Mouse (Mus musculus): ENCODE results near the gene Gm49373. TPM values are rescaled to one million over a fixed set of nuclear protein-coding genes. Genes with fewer than 3 reads are reported as not detected.

The Gm49373 gene
- polyA plus RNA-seq, 1 experiment from 2014 or later: 0.59 TPM

DNA sequence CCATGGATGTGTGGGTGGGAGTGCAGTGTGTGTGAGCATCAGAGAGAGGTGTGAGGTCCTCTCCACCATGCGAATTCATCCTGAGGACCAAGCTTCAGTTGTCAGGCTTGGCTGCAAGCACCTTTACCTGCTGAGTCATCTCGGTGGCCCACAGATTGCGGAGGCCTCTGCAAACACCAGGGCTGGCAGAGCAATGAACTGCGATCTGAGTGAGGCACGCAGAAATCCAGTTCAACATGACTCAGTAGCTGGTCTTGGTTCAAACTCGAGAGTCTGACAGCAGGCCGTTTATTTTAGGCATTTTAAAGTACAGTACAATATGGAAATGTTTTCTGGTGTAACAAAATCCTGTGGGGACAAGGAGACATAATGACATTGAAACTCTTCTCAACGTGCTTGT lies 24.9 kb upstream of the Gm49373 start:
- no peak overlapping the region for H3K4me3 ChIP-seq (replicated peaks)
- H3K4me2 ChIP-seq (replicated peaks): no peak overlapping the region
- 61% methylated on average over 8 of the region's 8 CpGs for WGBS
- H3K27me3 ChIP-seq (replicated peaks): no peaks in the 10 kb centered on the region
- no peak overlapping the region for H3K9ac ChIP-seq
- H3K9me3 ChIP-seq: no peaks in the 10 kb centered on the region
- no peak overlapping the region for H3K27ac ChIP-seq
- H3K36me3 ChIP-seq: no peaks in the 10 kb centered on the region; the same call in 1 of the 2 replicates
- peak; percentile 59 for ATAC-seq
- H3K4me1 ChIP-seq (replicated peaks): 0 out of 2 replicates have a peak, but pooled peaks cover 5% of the 10 kb centered on the region

DNA sequence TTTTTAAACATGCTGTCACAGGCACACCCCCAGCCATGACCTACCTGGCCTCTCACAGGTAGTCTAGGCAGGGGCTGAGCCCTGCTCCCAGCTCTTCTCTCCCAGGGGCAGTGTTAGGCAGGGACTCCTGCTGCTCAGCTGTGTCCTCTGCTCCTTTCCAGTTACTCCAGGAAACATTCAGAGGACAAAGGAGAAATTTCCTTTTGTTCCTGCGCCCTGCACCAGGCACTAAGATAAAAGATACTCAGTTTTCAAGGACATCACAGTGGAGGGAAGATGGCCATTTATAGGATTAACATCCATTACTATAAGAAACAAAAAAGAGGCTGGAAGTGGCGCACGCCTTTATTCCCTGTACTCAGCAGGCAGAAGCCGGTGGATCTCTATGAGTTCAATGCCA lies 23.1 kb upstream of the Gm49373 start:
- Histone ChIP-seq H3K9me3 (no peaks in the 10 kb centered on the region), H3K36me3 (no peaks in the 10 kb centered on the region; the same call in 1 of the 2 replicates), H3K4me3 (replicated peaks) (no peak overlapping the region), H3K9ac (no peak overlapping the region), H3K4me1 (replicated peaks) (0 out of 2 replicates have a peak, but pooled peaks cover 6% of the 10 kb centered on the region), H3K4me2 (replicated peaks) (no peak overlapping the region), H3K27me3 (replicated peaks) (no peaks in the 10 kb centered on the region), H3K27ac (no peak overlapping the region)
- no peak for ATAC-seq
- WGBS: 95% methylated on average over 4 of the region's 4 CpGs

DNA sequence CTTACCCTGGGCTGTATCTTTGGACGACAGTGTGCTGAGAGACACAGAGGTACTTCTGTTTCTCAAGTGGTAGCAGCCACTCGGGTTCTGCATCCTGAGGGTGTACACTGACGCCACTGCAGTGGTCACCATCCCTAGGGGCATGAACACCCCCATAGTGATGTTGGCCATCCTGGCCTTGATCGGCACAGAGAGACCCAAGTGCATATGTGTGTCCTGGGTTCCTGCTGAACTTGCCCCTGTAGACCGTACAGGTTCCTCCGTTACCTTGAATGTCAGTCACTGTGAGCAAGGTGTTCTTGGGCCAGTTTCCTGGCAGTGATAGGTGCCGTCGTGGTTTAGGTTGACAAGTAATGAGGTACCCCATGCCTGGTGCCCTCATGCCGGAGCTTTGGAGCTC lies 20.5 kb upstream of the Gm49373 start:
- WGBS: 91% methylated on average over 9 of the region's 9 CpGs
- H3K4me3 ChIP-seq (replicated peaks): no peak overlapping the region
- no peaks in the 10 kb centered on the region for H3K9me3 ChIP-seq
- H3K27ac ChIP-seq: no peak overlapping the region
- no peak overlapping the region for H3K4me2 ChIP-seq (replicated peaks)
- no peak overlapping the region for H3K9ac ChIP-seq
- no peak for ATAC-seq
- peaks cover 6% of the 10 kb centered on the region for H3K36me3 ChIP-seq
- H3K27me3 ChIP-seq (replicated peaks): no peaks in the 10 kb centered on the region
- peaks cover 21% of the 10 kb centered on the region for H3K4me1 ChIP-seq (replicated peaks)

DNA sequence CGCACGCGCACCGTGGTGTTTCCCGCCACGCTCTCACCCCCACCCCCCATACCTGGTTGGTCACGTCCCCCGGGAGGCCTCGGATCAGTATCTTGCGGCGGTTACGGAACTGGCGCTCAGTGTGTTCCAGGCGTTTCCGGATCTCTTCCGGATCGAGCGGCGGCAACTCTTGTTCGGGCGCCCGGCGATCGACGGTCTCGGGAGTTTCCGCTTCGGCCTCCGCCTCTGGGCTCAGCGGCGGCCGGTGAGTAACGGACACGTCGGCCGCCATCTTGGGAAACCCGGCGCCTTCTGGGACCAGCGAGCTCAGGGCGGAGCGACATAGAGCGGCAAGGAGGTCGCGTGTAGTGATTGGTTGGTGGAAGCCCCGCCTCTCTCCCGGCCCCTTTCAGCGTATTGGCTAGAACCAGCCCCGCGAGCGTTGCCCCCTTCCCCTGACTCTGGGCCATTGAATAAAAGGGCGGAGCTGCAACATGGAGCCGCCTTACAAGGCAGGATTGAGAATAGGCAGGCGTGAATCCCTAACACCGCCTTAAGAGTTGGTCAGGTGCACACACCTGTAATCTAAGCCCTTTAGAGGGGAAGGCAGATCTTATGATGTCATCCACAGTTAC lies 18.9 kb upstream of the Gm49373 start, which contains the start of the genes Gm38431 and Raver1:
Gene Gm38431, minus strand, starts transcription at position 291 of the 614 bp plus-strand sequence.
Gene Raver1, minus strand, starts transcription at position 302 of the 614 bp plus-strand sequence.
- ATAC-seq: peak; percentile 99
- H3K4me1 ChIP-seq (replicated peaks): peaks cover 23% of the 10 kb centered on the region
- H3K27ac ChIP-seq: peak within 1 kb of the TSS; percentile 95
- H3K4me2 ChIP-seq (replicated peaks): peak within 1 kb of the TSS; percentile 76
- no peaks in the 10 kb centered on the region for H3K27me3 ChIP-seq (replicated peaks)
- H3K9ac ChIP-seq: peak within 1 kb of the TSS; percentile 75
- peaks cover 21% of the 10 kb centered on the region for H3K36me3 ChIP-seq
- H3K4me3 ChIP-seq (replicated peaks): peak within 1 kb of the TSS; percentile 71
- H3K9me3 ChIP-seq: no peaks in the 10 kb centered on the region
- under 1% methylated on average over 54 of the region's 54 CpGs for WGBS

DNA sequence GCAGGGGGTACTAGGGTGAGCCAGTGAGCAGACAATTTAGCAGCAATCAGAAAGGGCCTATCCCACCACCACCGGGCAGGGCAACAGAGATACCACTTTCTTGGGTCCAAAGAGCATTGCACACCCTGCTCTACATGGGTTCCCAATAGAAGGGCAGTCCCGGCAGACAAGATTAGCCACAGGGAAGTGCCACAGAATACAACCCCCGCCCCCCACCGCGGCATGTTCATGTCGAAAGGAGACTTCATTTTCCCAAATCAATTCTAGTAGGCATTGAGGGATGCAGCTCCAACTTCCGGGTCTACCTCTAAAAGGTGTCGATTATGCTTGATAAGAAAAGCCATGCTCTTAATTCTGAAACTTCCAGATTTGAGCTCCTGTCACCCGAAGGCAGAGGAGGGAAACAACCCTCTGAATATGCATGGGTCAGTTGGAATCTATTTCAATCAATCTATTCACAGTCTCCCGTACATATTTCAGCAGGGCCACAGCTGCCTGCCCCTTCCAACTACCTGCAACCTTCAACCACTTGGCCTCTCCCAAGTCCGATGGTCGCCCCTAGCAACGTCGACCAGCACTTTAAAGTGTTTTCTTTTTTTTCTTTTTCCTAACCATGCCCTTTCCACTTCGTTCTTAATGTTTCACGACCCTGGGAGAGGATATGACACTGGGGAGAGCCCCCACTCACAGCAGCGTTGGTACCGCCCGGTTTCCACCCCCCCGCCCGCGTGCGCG lies 18.2 kb upstream of the Gm49373 start:
- H3K4me2 ChIP-seq (replicated peaks): peak overlapping the region; percentile 76
- no peaks in the 10 kb centered on the region for H3K9me3 ChIP-seq
- peak overlapping the region; percentile 75 for H3K9ac ChIP-seq
- peak; percentile 58 for ATAC-seq
- peaks cover 27% of the 10 kb centered on the region for H3K36me3 ChIP-seq
- 2% methylated on average over 24 of the region's 24 CpGs for WGBS
- peaks cover 28% of the 10 kb centered on the region for H3K4me1 ChIP-seq (replicated peaks)
- peak overlapping the region; percentile 95 for H3K27ac ChIP-seq
- no peaks in the 10 kb centered on the region for H3K27me3 ChIP-seq (replicated peaks)
- H3K4me3 ChIP-seq (replicated peaks): peak overlapping the region; percentile 71

DNA sequence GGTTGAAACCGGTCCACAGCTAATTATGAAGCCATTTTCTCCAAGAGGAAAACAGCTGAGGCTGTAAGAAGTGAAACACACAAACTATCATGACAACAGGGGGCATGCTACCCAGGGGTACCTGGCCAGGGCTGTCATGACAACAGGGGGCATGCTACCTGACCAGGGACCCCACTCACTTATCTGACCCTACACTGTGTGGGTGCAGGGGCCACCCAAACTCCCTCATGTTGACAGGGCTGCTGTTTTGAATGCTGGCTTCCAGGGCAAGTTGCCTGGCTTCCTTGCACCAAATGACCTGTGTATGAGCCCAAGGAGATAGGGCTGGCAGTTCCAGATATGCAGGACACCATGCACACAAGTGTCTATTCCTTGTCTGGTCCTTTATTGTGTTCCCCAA lies 17.6 kb upstream of the Gm49373 start:
- H3K27ac ChIP-seq: 0 out of 2 replicates have a peak overlapping the region, but pooled peaks have one; percentile 95
- WGBS: 82% methylated on average over 1 of the region's 1 CpGs
- peak overlapping the region; percentile 75 for H3K9ac ChIP-seq

DNA sequence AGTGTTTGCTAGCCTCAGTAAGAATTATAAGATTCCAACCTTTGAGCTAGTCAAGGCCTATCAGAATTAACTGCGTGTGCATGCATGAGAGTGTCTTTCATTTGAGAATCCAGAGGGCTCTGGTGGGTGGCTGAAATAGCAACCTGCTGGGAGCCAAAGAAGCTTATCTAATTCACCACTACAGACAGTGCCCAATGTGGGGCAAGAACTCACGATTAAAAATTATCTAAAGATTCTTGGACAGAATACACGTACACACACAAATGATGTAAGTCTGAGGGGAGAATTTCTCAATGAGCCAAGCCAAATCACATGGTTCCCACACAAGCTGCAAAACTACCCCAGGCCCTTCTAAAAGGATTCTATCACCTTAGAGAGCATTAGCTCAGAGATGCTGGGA lies 10.4 kb upstream of the Gm49373 start:
- no peak for ATAC-seq
- H3K27ac ChIP-seq: no peak overlapping the region
- no peaks in the 10 kb centered on the region for H3K27me3 ChIP-seq (replicated peaks)
- H3K4me2 ChIP-seq (replicated peaks): no peak overlapping the region
- H3K9ac ChIP-seq: no peak overlapping the region
- H3K36me3 ChIP-seq: peaks cover 64% of the 10 kb centered on the region
- 88% methylated on average over 3 of the region's 3 CpGs for WGBS
- H3K4me1 ChIP-seq (replicated peaks): peaks cover 8% of the 10 kb centered on the region; the same call in 1 of the 2 replicates
- no peak overlapping the region for H3K4me3 ChIP-seq (replicated peaks)
- no peaks in the 10 kb centered on the region for H3K9me3 ChIP-seq

More for the DNA sequence above, 17.6 kb upstream of the Gm49373 start:
- Histone ChIP-seq H3K4me1 (replicated peaks) (peaks cover 29% of the 10 kb centered on the region), H3K4me3 (replicated peaks) (peak overlapping the region; percentile 71), H3K27me3 (replicated peaks) (no peaks in the 10 kb centered on the region), H3K36me3 (peaks cover 31% of the 10 kb centered on the region), H3K4me2 (replicated peaks) (peak overlapping the region; percentile 76), H3K9me3 (no peaks in the 10 kb centered on the region)
- ATAC-seq: no peak

DNA sequence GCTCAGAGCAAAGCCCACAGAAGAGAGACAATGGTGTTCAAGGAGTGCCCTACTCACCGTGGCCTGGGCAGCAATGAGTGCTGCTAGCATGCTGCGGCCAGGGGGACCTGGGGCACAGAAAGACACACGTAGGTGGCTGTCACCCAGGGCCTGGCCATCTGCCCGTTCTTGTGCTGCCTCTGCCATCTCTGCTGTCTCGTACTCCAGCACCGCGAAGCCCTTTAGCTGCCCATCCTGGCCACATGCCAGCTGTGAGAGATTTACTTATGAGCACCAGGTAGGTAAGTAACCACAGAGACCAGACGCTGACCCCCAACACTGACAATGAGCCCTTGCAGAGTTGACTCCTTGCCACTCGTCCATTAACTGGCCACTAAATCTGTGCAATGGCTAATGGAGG lies 8.2 kb upstream of the Gm49373 start:
- no peak overlapping the region for H3K9ac ChIP-seq
- H3K36me3 ChIP-seq: peaks cover 61% of the 10 kb centered on the region
- no peak overlapping the region for H3K4me3 ChIP-seq (replicated peaks)
- H3K9me3 ChIP-seq: no peaks in the 10 kb centered on the region
- H3K4me1 ChIP-seq (replicated peaks): peaks cover 1% of the 10 kb centered on the region; the same call in 1 of the 2 replicates
- no peak overlapping the region for H3K27ac ChIP-seq
- no peak overlapping the region for H3K4me2 ChIP-seq (replicated peaks)
- no peak for ATAC-seq
- 89% methylated on average over 9 of the region's 9 CpGs for WGBS
- no peaks in the 10 kb centered on the region for H3K27me3 ChIP-seq (replicated peaks)

DNA sequence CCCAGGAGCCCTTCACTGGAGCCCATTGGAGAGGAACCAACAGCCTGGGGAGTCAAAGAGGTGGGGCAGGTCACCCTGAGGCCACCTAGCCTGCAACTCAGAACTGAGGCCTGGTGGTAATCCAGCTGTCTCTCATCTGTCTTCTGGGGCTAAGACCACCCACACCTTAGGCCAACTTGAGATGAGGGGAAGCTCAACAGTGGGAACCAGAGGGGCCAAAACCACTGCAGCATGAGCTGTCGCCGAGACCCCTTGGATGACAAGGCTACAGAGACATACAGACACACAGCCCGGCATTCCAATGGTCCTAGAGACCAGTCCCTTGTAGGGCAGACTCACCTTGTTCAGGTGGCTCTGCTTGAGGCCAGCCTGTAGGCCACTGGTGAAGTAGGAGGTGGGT lies 2.7 kb upstream of the Gm49373 start:
- Histone ChIP-seq H3K27ac (no peak overlapping the region), H3K9me3 (no peaks in the 10 kb centered on the region), H3K4me1 (replicated peaks) (0 out of 2 replicates have a peak, but pooled peaks cover 6% of the 10 kb centered on the region), H3K36me3 (peaks cover 48% of the 10 kb centered on the region), H3K4me3 (replicated peaks) (no peak overlapping the region), H3K9ac (no peak overlapping the region), H3K4me2 (replicated peaks) (no peak overlapping the region), H3K27me3 (replicated peaks) (no peaks in the 10 kb centered on the region)
- ATAC-seq: no peak
- 88% methylated on average over 3 of the region's 3 CpGs for WGBS

DNA sequence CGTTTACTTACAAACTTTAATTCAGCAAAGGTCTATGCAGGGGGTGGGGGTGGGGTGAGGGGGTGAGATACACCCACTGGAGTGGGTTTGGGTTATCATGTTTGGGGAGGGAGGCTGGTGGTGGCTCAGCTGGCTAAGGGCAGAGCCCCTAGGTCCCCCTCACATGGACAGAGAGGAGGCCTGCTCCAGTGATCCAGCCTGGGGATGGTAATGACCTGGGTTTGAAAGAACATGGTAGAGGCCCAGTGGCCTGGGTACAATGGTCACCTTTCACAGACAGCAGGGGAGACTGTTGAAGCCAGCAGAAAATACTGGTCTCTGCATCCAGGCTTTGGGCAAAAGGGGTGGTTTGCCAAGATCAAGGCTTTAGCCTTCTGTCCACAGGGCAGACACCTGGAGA lies 1.3 kb upstream of the Gm49373 start:
- H3K27ac ChIP-seq: no peak overlapping the region
- H3K36me3 ChIP-seq: peaks cover 34% of the 10 kb centered on the region
- ATAC-seq: no peak
- 0 out of 2 replicates have a peak, but pooled peaks cover 6% of the 10 kb centered on the region for H3K4me1 ChIP-seq (replicated peaks)
- no peak overlapping the region for H3K4me2 ChIP-seq (replicated peaks)
- H3K27me3 ChIP-seq (replicated peaks): no peaks in the 10 kb centered on the region
- H3K4me3 ChIP-seq (replicated peaks): no peak overlapping the region
- no peak overlapping the region for H3K9ac ChIP-seq
- H3K9me3 ChIP-seq: no peaks in the 10 kb centered on the region
- 74% methylated on average over 1 of the region's 1 CpGs for WGBS

DNA sequence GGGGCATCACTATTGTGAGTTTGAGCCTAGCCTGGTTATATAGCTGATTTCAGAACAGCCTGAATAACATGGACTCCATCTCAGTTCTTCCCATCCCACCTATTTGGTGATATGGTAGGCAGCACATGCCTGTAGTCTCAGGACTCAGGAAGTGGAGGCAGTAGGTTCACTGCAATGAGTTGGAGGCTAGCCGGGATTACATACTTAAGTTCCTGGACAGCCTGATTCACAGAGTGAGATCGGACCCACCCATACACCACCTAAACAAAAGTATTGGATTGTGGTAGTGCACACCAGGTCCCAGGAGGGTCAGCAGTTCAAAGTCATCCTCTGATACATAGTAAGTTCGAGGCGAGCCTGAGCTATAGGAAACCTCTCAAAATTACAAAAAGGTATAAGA lies 255 bp downstream of the Gm49373 start:
- no peaks in the 10 kb centered on the region for H3K9me3 ChIP-seq
- WGBS: 9% methylated on average over 4 of the region's 4 CpGs
- H3K27ac ChIP-seq: peak overlapping the region; percentile 87
- peaks cover 18% of the 10 kb centered on the region for H3K36me3 ChIP-seq
- peak overlapping the region; percentile 80 for H3K9ac ChIP-seq
- peak overlapping the region; percentile 85 for H3K4me3 ChIP-seq (replicated peaks)
- peak overlapping the region; percentile 75 for H3K4me2 ChIP-seq (replicated peaks)
- ATAC-seq: peak; percentile 34
- H3K27me3 ChIP-seq (replicated peaks): no peaks in the 10 kb centered on the region
- H3K4me1 ChIP-seq (replicated peaks): 0 out of 2 replicates have a peak, but pooled peaks cover 6% of the 10 kb centered on the region

DNA sequence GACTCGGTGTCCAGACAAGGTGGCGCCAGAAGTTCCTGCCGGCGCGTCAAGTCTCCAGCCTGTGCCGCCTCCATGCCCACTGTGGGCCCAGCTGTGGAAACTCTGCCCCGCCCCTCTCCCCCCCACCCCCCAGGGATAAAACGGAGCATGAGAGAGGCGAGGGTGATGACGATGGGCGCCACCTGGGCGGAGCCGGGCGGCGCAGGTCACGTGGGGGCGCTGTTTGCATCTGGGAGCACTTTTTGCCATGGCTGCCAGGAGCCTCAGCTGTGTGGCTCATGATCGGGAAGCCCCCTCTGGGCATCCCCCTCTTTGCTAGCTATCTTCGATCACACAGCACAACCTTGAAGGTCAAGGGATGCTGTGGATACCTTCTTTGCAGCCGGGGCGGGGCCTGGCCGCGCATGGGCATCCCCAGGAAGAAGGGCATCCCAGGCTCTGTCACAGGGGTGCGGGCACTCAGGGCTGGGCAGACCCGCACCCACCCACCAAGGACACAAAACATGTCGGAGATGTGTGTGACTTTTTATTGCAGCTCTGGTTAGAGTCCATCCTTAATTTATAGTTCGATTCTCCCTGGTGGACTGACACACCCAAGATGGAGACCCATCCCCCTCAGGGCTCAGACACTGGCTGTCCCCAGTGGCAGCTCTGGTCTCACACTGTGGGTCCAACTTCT lies 5.8 kb downstream of the Gm49373 start, which contains the start of gene Zglp1:
Gene Zglp1, minus strand, starts transcription at position 88 of the 679 bp plus-strand sequence.
- 83% methylated on average over 27 of the region's 27 CpGs for WGBS
- no peak within 1 kb of the TSS for H3K27ac ChIP-seq

More for the DNA sequence above, 5.8 kb downstream of the Gm49373 start, which contains the start of gene Zglp1:
- Histone ChIP-seq H3K9ac (no peak within 1 kb of the TSS), H3K9me3 (no peaks in the 10 kb centered on the region), H3K4me2 (replicated peaks) (no peak within 1 kb of the TSS), H3K4me1 (replicated peaks) (no peaks in the 10 kb centered on the region), H3K4me3 (replicated peaks) (no peak within 1 kb of the TSS), H3K27me3 (replicated peaks) (no peaks in the 10 kb centered on the region), H3K36me3 (peaks cover 8% of the 10 kb centered on the region)
- ATAC-seq: no peak

Measured in intestine, embryonic 15.5 days (tissue).